Mouse (Mus musculus) MEL (cell line): Measurements from ENCODE around the gene Psrc1. TPM values are rescaled to one million over a fixed set of nuclear protein-coding genes. Genes with fewer than 3 reads are reported as not detected.
A peak's percentile ranks its signal among the peaks of the same experiment; 100 is the strongest.

Experiments used
- DNase-seq: peaks from one replicate; pipeline ENCODE4 v3.0.0; 2011; ENCODE audit warnings: low read depth, low spot score
- H3K27ac ChIP-seq: 2 replicates; pipeline ENCODE4 v1.5.1; 2012; ENCODE audit warnings: low read depth, mild to moderate bottlenecking, control low read depth, low read length, moderate library complexity; ENCODE audit not compliant: control insufficient read depth
- H3K27me3 ChIP-seq, 2 experiments: fragments of 150-350 bp in 1 of 2; sonication (generic) in 1 of 2; 2 replicates each; pipeline ENCODE4 v1.6.1; 2012; ENCODE audit warnings: low read length in 2 of 2, mild to moderate bottlenecking in 2 of 2, improper control_type of control experiment in 1 of 2, moderate library complexity in 1 of 2; ENCODE audit not compliant: insufficient read depth in 2 of 2, control insufficient read depth in 1 of 2
- H3K36me3 ChIP-seq, 2 experiments: 2 replicates each; pipeline ENCODE4 v1.6.1; 2012 to 2014; ENCODE audit warnings: low read length in 2 of 2, improper control_type of control experiment in 1 of 2, inconsistent platforms in 1 of 2, mild to moderate bottlenecking in 1 of 2; ENCODE audit not compliant: insufficient read depth in 2 of 2, control insufficient read depth in 1 of 2
- H3K4me1 ChIP-seq, 2 experiments: fragments of 150-350 bp in 1 of 2; sonication (generic) in 1 of 2; 2 replicates each; pipeline ENCODE4 v1.6.1; 2012; ENCODE audit warnings: low read length in 2 of 2, improper control_type of control experiment in 1 of 2, mild to moderate bottlenecking in 1 of 2; ENCODE audit not compliant: insufficient read depth in 2 of 2, control insufficient read depth in 1 of 2
- H3K4me3 ChIP-seq, 2 experiments: fragments of 150-350 bp in 1 of 2; sonication (generic) in 1 of 2; 2 replicates each; pipeline ENCODE4 v1.5.1; 2012; ENCODE audit warnings: low read depth in 2 of 2, low read length in 2 of 2, mild to moderate bottlenecking in 2 of 2, moderate library complexity in 2 of 2, control low read depth in 1 of 2, improper control_type of control experiment in 1 of 2; ENCODE audit not compliant: control insufficient read depth in 1 of 2, insufficient read depth in 1 of 2
- H3K79me2 ChIP-seq: 2 replicates; pipeline ENCODE4 v1.6.1; 2012; ENCODE audit warnings: mild to moderate bottlenecking, low read length, moderate library complexity; ENCODE audit not compliant: control insufficient read depth, poor library complexity, insufficient read depth
- H3K9ac ChIP-seq: 2 replicates; pipeline ENCODE4 v1.6.1; 2012; ENCODE audit warnings: low read depth, mild to moderate bottlenecking, control low read depth, low read length, moderate library complexity; ENCODE audit not compliant: control insufficient read depth, poor library complexity, severe bottlenecking
- H3K9me3 ChIP-seq: fragments of 150-350 bp; sonication (generic); replicated peaks from 2 replicates; pipeline ENCODE4 v1.6.1; 2012; ENCODE audit warnings: mild to moderate bottlenecking, low read length, improper control_type of control experiment, moderate library complexity; ENCODE audit not compliant: insufficient read depth
- BHLHE40 ChIP-seq: IDR thresholded peaks from 2 replicates; pipeline ENCODE4 v1.6.1; 2012; ENCODE audit warnings: low read depth, mild to moderate bottlenecking, inconsistent platforms, low read length, improper control_type of control experiment, borderline replicate concordance
- CHD2 ChIP-seq: IDR thresholded peaks from 2 replicates; pipeline ENCODE4 v1.6.1; 2011; ENCODE audit warnings: low read length, improper control_type of control experiment
- E2F4 ChIP-seq: IDR thresholded peaks from 2 replicates; pipeline ENCODE4 v1.6.1; 2011; ENCODE audit warnings: low read depth, low read length, improper control_type of control experiment, borderline replicate concordance
- EP300 ChIP-seq, 2 experiments: IDR thresholded peaks; 2 replicates each; pipeline ENCODE4 v1.6.1; 2011; ENCODE audit warnings: improper control_type of control experiment in 2 of 2, low read length in 2 of 2, low read depth in 1 of 2, mild to moderate bottlenecking in 1 of 2
- KAT2A ChIP-seq: conservative IDR thresholded peaks from 2 replicates; pipeline ENCODE4 v1.6.1; 2012; ENCODE audit warnings: low read depth, low read length, improper control_type of control experiment, inconsistent platforms
- MAFK ChIP-seq: IDR thresholded peaks from 2 replicates; pipeline ENCODE4 v1.6.1; 2011; ENCODE audit warnings: low read depth, mild to moderate bottlenecking, low read length, improper control_type of control experiment, borderline replicate concordance
- MAX ChIP-seq: IDR thresholded peaks from 2 replicates; pipeline ENCODE4 v1.6.1; 2011; ENCODE audit warnings: low read length, improper control_type of control experiment
- MAZ ChIP-seq: IDR thresholded peaks from 2 replicates; pipeline ENCODE4 v1.6.1; 2012; ENCODE audit warnings: low read depth, mild to moderate bottlenecking, inconsistent platforms, low read length, improper control_type of control experiment
- MEF2A ChIP-seq: IDR thresholded peaks from 2 replicates; pipeline ENCODE4 v1.6.1; 2014; ENCODE audit warnings: low read depth, mild to moderate bottlenecking, inconsistent platforms, low read length, improper control_type of control experiment; ENCODE audit not compliant: poor library complexity, insufficient replicate concordance, severe bottlenecking; ENCODE audit errors: extremely low read depth
- POLR2A ChIP-seq, 2 experiments: IDR thresholded peaks; 2 replicates each; pipeline ENCODE4 v1.6.1; 2011 to 2012; ENCODE audit warnings: low read length in 2 of 2, mild to moderate bottlenecking in 2 of 2, control low read depth in 1 of 2, improper control_type of control experiment in 1 of 2, low read depth in 1 of 2, moderate library complexity in 1 of 2; ENCODE audit not compliant: control insufficient read depth in 1 of 2, insufficient read depth in 1 of 2, poor library complexity in 1 of 2
- POLR2AphosphoS2 ChIP-seq: IDR thresholded peaks from 2 replicates; pipeline ENCODE4 v1.6.1; 2011; ENCODE audit warnings: low read length, improper control_type of control experiment
- RAD21 ChIP-seq: IDR thresholded peaks from 2 replicates; pipeline ENCODE4 v1.6.1; 2011; ENCODE audit warnings: mild to moderate bottlenecking, low read depth, low read length, improper control_type of control experiment
- SMC3 ChIP-seq: IDR thresholded peaks from 2 replicates; pipeline ENCODE4 v1.6.1; 2011; ENCODE audit warnings: low read depth, low read length, improper control_type of control experiment
- TBP ChIP-seq: IDR thresholded peaks from 2 replicates; pipeline ENCODE4 v1.8.0; 2011; ENCODE audit warnings: low read depth, low read length, improper control_type of control experiment
- TCF12 ChIP-seq: IDR thresholded peaks from 2 replicates; pipeline ENCODE4 v1.6.1; 2014; ENCODE audit warnings: low read depth, mild to moderate bottlenecking, inconsistent platforms, low read length, improper control_type of control experiment, moderate library complexity
- UBTF ChIP-seq: IDR thresholded peaks from 2 replicates; pipeline ENCODE4 v1.6.1; 2012; ENCODE audit warnings: low read depth, mild to moderate bottlenecking, inconsistent platforms, low read length, improper control_type of control experiment, moderate library complexity, borderline replicate concordance; ENCODE audit not compliant: insufficient read depth
- USF1 ChIP-seq: IDR thresholded peaks from 2 replicates; pipeline ENCODE4 v1.6.1; 2014; ENCODE audit warnings: low read depth, mild to moderate bottlenecking, inconsistent platforms, low read length, improper control_type of control experiment, moderate library complexity
- USF2 ChIP-seq, 2 experiments: IDR thresholded peaks; 2 replicates each; pipeline ENCODE4 v1.6.1; 2011 to 2012; ENCODE audit warnings: improper control_type of control experiment in 2 of 2, low read length in 2 of 2, borderline replicate concordance in 1 of 2, inconsistent platforms in 1 of 2, low read depth in 1 of 2, mild to moderate bottlenecking in 1 of 2; ENCODE audit not compliant: insufficient read depth in 1 of 2
- polyA plus RNA-seq, 2 experiments: library from polyadenylated mRNA; stranded (reverse) in 1 of 2; unstranded in 1 of 2; fragments of >175 nt in 1 of 2; fragments of >200 nt in 1 of 2; gene quantifications; 2 replicates each; pipeline versions ENCODE4 v1.2.1 to v1.2.4; 2012; ENCODE audit warnings: low replicate concordance in 2 of 2, low read depth in 1 of 2; ENCODE audit not compliant: insufficient read length in 2 of 2, insufficient read depth in 1 of 2, missing spikeins in 1 of 2
- total RNA-seq: library from RNA; depleted of rRNA; stranded (reverse); fragments of 300-350 nt; gene quantifications from 2 replicates; pipeline ENCODE4 v1.2.3, GENCODE M21; 2012

Psrc1 gene
- total and polyA plus RNA-seq, 3 experiments = 14.6 to 37.3 TPM; not detected in 1

DNA sequence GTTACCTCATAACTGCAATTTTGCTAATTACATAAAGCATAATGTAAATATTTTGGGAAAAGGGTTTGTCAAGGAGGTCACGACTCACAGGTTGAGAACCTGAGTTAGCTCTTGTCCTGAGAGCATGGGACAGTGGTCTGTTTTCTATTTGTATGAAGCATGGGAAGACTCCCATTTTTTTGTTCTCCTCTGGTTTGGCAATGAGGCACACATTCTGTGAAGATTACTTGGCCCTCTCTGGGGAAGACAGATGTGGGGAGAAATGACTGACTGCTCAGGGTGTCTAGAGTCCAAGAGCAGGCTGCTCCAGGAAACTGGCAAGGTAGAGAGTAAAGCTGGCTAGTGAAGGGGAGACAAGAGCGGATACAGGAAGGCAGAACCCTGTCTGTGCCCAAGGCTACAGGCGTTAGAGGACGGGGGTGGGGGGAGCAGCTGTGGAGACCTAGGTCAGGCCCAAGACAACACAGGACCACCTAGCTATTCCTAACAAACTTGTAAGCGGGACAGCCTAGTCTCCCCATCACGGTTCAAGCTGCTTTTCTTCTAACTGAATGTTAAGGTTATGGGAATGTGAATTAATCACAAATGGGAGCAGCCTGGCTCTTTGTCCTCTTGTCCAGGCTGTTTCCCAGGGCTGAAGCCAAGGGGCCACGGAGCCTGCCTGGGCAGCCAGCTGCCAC lies 41.4 kb downstream of the Psrc1 start:
- DNase-seq = no peak
- no peaks in the 10 kb centered on the region for H3K9me3 ChIP-seq
- H3K9ac ChIP-seq = no peak overlapping the region
- no peaks in the 10 kb centered on the region for H3K4me1 ChIP-seq
- no peaks in the 10 kb centered on the region for H3K27me3 ChIP-seq
- no peaks in the 10 kb centered on the region for H3K79me2 ChIP-seq
- H3K36me3 ChIP-seq = peaks cover 0 to 15% of the 10 kb centered on the region in 2 experiments; a peak in 1 of 4 replicates
- no peak overlapping the region for H3K4me3 ChIP-seq
- TF ChIP-seq CHD2 = no peak
- no peak overlapping the region for H3K27ac ChIP-seq

DNA sequence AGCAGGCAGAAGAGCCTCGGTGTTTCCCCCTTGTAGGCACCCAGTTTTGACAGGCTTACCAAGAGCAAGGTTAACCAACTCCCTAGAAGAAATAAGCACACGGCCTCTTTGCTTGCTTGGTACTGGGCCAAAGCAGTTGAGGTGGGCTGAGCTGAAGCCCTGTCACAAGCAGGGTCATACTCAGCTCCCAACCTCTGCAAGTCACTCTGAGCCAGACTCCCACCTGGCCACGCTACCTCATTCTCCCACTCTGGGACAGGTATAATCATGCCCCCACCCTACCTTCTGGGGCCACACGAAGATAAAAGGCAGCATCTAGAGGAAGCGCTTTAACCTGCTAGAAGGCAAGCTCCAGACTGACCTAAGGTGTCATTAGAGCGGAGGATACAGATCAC lies 42.0 kb downstream of the Psrc1 start:
- H3K36me3 ChIP-seq = peaks cover 0 to 15% of the 10 kb centered on the region in 2 experiments; a peak in 1 of 4 replicates
- TF ChIP-seq MAFK (no peak), UBTF (no peak), POLR2AphosphoS2 (peak; percentile 40; the same call in 1 of the 2 replicates), MAX (no peak), USF1 (no peak), RAD21 (no peak), MAZ (no peak), KAT2A (no peak), TBP (no peak), POLR2A (IDR thresholded peaks at IDR 0.05; ENCODE audit: control insufficient read depth in 1 of 2, insufficient read depth in 1 of 2, low read depth in 1 of 2, low read length in 2 of 2, poor library complexity in 1 of 2) (peak in 1 of 2 experiments; percentile 17; a peak in 1 of 4 replicates), SMC3 (no peak), BHLHE40 (no peak), EP300 (IDR thresholded peaks at IDR 0.05; ENCODE audit: low read depth in 1 of 2, low read length in 2 of 2) (no peak), TCF12 (no peak), MEF2A (no peak), USF2 (IDR thresholded peaks at IDR 0.05; ENCODE audit: borderline replicate concordance in 1 of 2, insufficient read depth in 1 of 2, low read depth in 1 of 2, low read length in 2 of 2) (no peak), E2F4 (no peak)
- TF ChIP-seq, all 39 proteins: peak for 2

More for the DNA sequence above, 42.0 kb downstream of the Psrc1 start:
- Histone ChIP-seq H3K9ac (no peak overlapping the region), H3K27ac (no peak overlapping the region), H3K27me3 (no peaks in the 10 kb centered on the region), H3K4me3 (no peak overlapping the region), H3K79me2 (no peaks in the 10 kb centered on the region), H3K9me3 (no peaks in the 10 kb centered on the region), H3K4me1 (no peaks in the 10 kb centered on the region)
- DNase-seq = no peak
